Comparison of ENCODE assay signal across 7 mouse cellular contexts in the genomic region with DNA sequence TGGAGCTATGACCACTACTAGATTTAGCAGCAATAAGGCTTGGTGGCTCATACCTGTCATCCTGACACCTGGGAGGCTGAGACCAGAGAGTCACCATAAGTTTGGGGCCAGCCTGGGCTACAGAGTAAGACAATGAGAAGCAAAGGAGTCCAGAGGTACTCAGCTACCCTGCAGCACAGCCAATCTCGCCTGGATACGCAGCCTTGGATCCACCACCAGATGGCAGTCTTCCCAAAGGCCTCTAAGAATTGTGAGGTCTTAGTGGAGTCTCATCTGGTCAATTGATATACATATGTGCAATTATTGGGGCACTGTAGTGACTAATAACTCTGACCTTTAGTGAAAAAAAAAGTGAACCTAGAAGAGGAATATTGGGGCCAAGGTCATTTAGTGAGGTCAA. TPM values are rescaled to one million over a fixed set of nuclear protein-coding genes. Genes with fewer than 3 reads are reported as not detected.
DNase-seq lines count a peak whose midpoint lies in the region; ATAC-seq and TF ChIP-seq lines count a peak whose summit lies in the region.

No protein-coding gene starts in this region.

- no peak overlapping the region for H3ac ChIP-seq in C2C12 (ENCODE audit: control insufficient read depth, insufficient read length, low read depth)

- H3K4me1 ChIP-seq in cerebellum, adult 2 months (ENCODE audit: control insufficient read depth, insufficient read depth, low read length): peaks cover 13% of the 10 kb centered on the region
- no peaks in the 10 kb centered on the region for H3K4me1 ChIP-seq in intestine, embryonic 15.5 days (replicated peaks)
- H3K4me1 ChIP-seq in lung, embryonic 15.5 days: peaks cover 10% of the 10 kb centered on the region
- H3K4me1 ChIP-seq in olfactory bulb, adult 2 months (ENCODE audit: control insufficient read depth, insufficient read depth, low read length): peaks cover 31% of the 10 kb centered on the region

- peak; percentile 54 for TF ChIP-seq CTCF in C2C12 (IDR thresholded peaks at IDR 0.05; ENCODE audit: control insufficient read depth, insufficient read depth, insufficient read length)
- TF ChIP-seq CTCF in cerebellum, adult 2 months (IDR thresholded peaks at IDR 0.05; ENCODE audit: borderline replicate concordance, insufficient read depth, low read depth, low read length): peak; percentile 76
- peak; percentile 58 for TF ChIP-seq CTCF in olfactory bulb, adult 2 months (IDR thresholded peaks at IDR 0.05; ENCODE audit: insufficient read depth, low read depth, low read length)

- H3K4me3 ChIP-seq in C2C12 (ENCODE audit: insufficient read depth, poor library complexity, severe bottlenecking): no peak overlapping the region
- H3K4me3 ChIP-seq in cerebellum, adult 2 months (replicated peaks; ENCODE audit: insufficient read depth, low read depth, low read length): no peak overlapping the region
- no peak overlapping the region for H3K4me3 ChIP-seq in intestine, embryonic 15.5 days (replicated peaks)
- no peak overlapping the region for H3K4me3 ChIP-seq in lung, embryonic 15.5 days
- no peak overlapping the region for H3K4me3 ChIP-seq in olfactory bulb, adult 2 months (ENCODE audit: insufficient read depth, low read depth, low read length)

- no peak for TF ChIP-seq POLR2A in cerebellum, adult 2 months (IDR thresholded peaks at IDR 0.05; ENCODE audit: borderline replicate concordance, insufficient read depth, low read length)
- TF ChIP-seq POLR2A in olfactory bulb, adult 2 months (IDR thresholded peaks at IDR 0.05; ENCODE audit: insufficient read depth, low read depth, low read length): no peak

- peak; percentile 58; the same call in 1 of the 2 replicates for ATAC-seq in intestine, embryonic 15.5 days
- ATAC-seq in lung, embryonic 15.5 days (ENCODE audit: borderline replicate concordance, extremely low read depth, low FRiP score, low TSS enrichment): peak; percentile 39

- peak; percentile 73 for DNase-seq in ES-CJ7 (ENCODE audit: low read depth, low spot score)
- DNase-seq in cerebellum, adult 2 months: peak; percentile 61 to 65
- peak; percentile 66 for DNase-seq in forelimb bud, embryonic 11.5 days (ENCODE audit: low read depth, low spot score)

- whole genome bisulfite sequencing in cerebellum, adult 2 months: 6% methylated on average over 2 of the region's 2 CpGs
- WGBS in intestine, embryonic 15.5 days: 14% methylated on average over 2 of the region's 2 CpGs
- 18% methylated on average over 2 of the region's 2 CpGs for WGBS in lung, embryonic 15.5 days
- WGBS in olfactory bulb, adult 2 months: 16% methylated on average over 2 of the region's 2 CpGs

- H3K27me3 ChIP-seq in C2C12 (ENCODE audit: control insufficient read depth, insufficient read depth, insufficient read length): no peaks in the 10 kb centered on the region
- no peaks in the 10 kb centered on the region for H3K27me3 ChIP-seq in cerebellum, adult 2 months (ENCODE audit: control insufficient read depth, insufficient read depth, low read length)
- H3K27me3 ChIP-seq in intestine, embryonic 15.5 days (replicated peaks): no peaks in the 10 kb centered on the region
- H3K27me3 ChIP-seq in lung, embryonic 15.5 days: no peaks in the 10 kb centered on the region

- no peak overlapping the region for H3K4me2 ChIP-seq in intestine, embryonic 15.5 days (replicated peaks)
- H3K4me2 ChIP-seq in lung, embryonic 15.5 days: no peak overlapping the region

- H3K27ac ChIP-seq in cerebellum, adult 2 months (ENCODE audit: insufficient read depth, low read length): no peak overlapping the region
- H3K27ac ChIP-seq in intestine, embryonic 15.5 days: no peak overlapping the region
- H3K27ac ChIP-seq in lung, embryonic 15.5 days: peak overlapping the region; percentile 82
- H3K27ac ChIP-seq in olfactory bulb, adult 2 months (ENCODE audit: insufficient read depth, low read depth, low read length): no peak overlapping the region

- no peaks in the 10 kb centered on the region for H3K79me3 ChIP-seq in C2C12 (ENCODE audit: low read depth)

- H3K9me3 ChIP-seq in intestine, embryonic 15.5 days: no peaks in the 10 kb centered on the region
- H3K9me3 ChIP-seq in lung, embryonic 15.5 days: no peaks in the 10 kb centered on the region

- no peak overlapping the region for H3K9ac ChIP-seq in intestine, embryonic 15.5 days
- H3K9ac ChIP-seq in lung, embryonic 15.5 days: no peak overlapping the region

- no peaks in the 10 kb centered on the region for H3K79me2 ChIP-seq in C2C12 (ENCODE audit: control insufficient read depth, insufficient read depth)

- peaks cover 4% of the 10 kb centered on the region for H3K36me3 ChIP-seq in C2C12 (ENCODE audit: control insufficient read depth, insufficient read depth)
- no peaks in the 10 kb centered on the region; the same call in 1 of the 2 replicates for H3K36me3 ChIP-seq in intestine, embryonic 15.5 days
- H3K36me3 ChIP-seq in lung, embryonic 15.5 days: peaks cover 33% of the 10 kb centered on the region

TF ChIP-seq in C2C12, 6 proteins besides CTCF, POLR2A, EP300 and RAD21:
- TF ChIP-seq FOSL1 (IDR thresholded peaks at IDR 0.05; ENCODE audit: insufficient read depth, low read length, poor library complexity, severe bottlenecking) (no peak), USF1 (IDR thresholded peaks at IDR 0.05; ENCODE audit: low read depth) (no peak), MAX (IDR thresholded peaks at IDR 0.05) (no peak), MYOG (IDR thresholded peaks at IDR 0.05; ENCODE audit: control insufficient read depth, extremely low read depth, insufficient read length) (no peak), MYOD1 (IDR thresholded peaks at IDR 0.05; ENCODE audit: control insufficient read depth, insufficient read length, low read depth) (no peak), CEBPB (IDR thresholded peaks at IDR 0.05; ENCODE audit: low read depth) (no peak)

RNA-seq across cellular contexts. Expression of a gene that starts 58.9 kb away (rescaled TPM):
- polyA plus RNA-seq in C2C12 (2012; fragmentation: generic; extraction: Trizol): 2.1 TPM
- polyA plus RNA-seq in cerebellum, adult 2 months (2012; rRNA removed): 0.62 and 1.1 TPM in 2 replicates
- polyA plus RNA-seq in intestine, embryonic 15.5 days (2015; fragmentation: Nextera tagmentation; extraction: Ambion mirVana): 14.8 and 16.5 TPM in 2 replicates
- polyA plus RNA-seq in lung, embryonic 15.5 days (2015; fragmentation: Nextera tagmentation; extraction: Ambion mirVana): 13.2 and 14.7 TPM in 2 replicates
- polyA plus RNA-seq in olfactory bulb, adult 2 months (2012; ENCODE audit: insufficient read depth, insufficient read length, low replicate concordance, missing spikeins): not detected in 2 replicates
